Mouse (Mus musculus) cerebellum, postnatal 25 days (tissue): Measurements from ENCODE around the gene Dusp1.

Experiments
- DNase-seq, 2 experiments: peaks; one replicate each; pipeline ENCODE4 v3.0.0; 2021; ENCODE audit warnings: mixed read lengths in 2 of 2

Dusp1 gene

DNA sequence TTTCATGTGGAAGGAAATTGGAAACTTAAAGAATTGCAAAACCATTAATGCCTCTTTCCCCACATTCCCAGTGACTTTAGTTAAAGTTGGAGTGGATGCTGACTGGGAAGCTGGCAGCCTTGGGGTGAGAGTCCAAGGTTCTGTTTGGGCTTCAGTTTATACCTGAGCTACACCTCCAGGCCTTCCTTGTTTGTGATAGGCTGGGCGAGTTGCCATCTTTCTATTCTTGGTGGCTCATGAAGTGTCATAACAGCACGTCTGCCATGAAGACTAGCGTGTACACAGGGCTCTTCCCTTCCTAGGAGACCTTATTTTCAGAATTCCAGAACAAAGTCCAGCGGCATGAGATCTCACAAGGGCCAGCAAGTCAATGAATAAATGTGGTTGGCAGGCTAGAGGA, 39.2 kb downstream of the Dusp1 start:
- no peak for DNase-seq

DNA sequence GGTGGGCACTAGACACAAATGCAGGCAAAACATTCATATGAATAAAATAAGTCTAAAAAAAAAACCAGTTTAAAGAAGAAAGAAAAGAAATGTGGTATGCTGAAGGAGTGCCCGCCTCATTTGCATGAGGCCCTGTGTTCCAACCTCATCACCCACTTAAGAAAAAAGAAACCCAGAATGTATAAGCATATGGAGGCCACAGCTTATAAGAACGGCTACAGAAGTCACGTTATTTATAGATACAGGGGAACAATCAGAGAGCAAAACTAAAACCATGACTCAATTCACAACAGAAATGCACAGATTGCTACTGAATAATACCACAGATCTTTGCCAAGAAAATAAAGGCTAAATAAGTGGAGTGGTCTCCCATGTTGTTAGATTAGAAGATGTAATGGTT, 43.6 kb downstream of the Dusp1 start:
- no peak for DNase-seq

DNA sequence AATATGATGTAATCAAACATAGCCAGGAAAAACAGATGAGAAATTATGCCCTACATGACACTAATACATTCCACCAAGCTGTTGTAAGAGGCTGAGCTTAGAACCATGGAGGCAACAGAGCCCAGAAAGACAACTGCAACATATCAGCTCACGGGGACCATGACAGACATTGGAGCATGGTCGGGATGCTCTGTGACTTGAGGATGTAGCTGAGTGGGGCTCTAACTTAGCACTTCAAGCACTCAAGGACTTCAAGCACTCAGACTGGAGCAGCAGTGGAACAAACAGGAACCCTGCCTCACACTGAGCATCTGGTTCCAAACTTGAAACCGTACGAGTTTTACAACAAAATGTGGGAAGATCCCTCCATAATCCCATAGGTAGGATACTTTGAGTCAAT, 46.3 kb downstream of the Dusp1 start:
- no peak for DNase-seq

DNA sequence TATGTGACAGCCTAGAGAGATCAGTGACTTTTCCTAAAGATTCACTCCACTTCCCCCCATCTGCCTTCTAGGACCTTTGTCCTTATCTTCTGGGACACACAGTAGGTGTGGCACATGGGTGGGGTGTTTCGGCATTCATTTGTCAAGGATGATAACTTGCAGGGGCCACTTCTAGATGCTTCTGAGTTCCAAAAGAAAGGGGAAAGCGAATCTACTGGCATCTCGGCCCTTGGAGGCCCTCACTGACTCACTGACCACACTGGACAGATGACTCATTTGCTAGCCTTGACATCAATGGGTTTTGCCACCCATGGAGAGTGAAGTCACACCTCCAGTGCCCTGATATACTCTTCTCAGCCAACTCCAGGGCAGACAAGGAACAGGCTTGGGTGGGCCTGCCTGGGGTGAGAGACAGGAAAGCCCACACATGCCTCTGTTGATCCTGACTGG, 47.3 kb downstream of the Dusp1 start:
- peak in 1 of 2 experiments; percentile 24 for DNase-seq

DNA sequence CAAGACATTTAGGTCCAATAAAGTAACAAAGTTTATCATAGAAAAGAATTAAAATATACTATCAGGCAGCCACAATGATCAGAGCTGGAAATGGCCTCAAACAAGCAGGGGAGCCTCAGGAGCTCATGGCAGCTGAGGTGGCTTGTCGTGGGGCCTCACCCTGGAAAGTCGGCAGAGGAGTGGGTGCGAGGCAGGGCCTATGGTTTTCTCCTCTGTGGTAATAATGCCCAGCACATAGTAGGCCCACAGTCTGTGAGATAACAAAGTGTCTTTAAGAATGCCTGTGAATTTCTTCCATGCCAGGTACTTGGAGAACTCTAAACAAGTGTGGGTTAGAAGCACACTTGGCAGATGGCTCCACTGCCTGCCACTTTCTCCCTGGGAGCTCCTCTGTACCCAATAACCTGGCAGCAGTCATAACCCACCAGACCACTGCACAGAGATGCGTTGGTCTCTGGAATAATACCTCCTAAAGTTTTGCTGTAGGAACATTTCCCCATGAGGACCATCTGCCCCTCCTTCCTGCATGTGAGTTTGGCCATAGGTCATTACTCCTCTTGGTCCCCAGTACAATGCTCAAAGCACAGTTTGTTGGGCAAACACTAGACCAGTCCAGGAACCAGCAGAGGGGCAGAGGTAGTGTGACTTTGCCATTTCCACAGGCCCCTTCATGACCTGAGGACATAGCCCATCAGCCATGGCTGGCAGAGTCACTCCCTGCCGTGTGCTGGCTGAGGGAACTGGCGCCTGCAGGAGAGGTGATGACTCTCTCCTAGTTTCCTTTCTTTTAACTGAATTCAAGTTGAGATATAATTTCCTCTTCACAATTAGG, 48.3 kb downstream of the Dusp1 start:
- peak in 1 of 2 experiments; percentile 39 for DNase-seq

DNA sequence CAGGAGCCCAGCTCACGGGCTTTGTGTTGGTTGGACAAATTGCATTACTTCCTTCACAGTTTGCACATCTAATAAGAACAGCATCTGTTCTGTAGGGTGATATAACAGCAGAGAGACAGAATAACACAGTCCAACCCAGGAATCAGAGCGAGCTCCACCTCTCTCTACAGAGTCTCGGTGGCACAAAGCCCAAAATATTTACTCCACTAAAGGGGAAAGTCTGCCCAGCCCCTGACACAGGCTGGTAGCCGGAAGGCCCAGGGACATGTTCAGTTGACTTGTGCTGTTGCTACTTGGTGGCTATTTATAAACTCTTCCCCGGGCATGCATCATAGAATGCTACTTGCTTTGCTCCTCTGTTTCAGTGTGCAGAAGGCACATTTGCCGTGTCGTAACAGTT, 49.0 kb downstream of the Dusp1 start:
- no peak for DNase-seq

DNA sequence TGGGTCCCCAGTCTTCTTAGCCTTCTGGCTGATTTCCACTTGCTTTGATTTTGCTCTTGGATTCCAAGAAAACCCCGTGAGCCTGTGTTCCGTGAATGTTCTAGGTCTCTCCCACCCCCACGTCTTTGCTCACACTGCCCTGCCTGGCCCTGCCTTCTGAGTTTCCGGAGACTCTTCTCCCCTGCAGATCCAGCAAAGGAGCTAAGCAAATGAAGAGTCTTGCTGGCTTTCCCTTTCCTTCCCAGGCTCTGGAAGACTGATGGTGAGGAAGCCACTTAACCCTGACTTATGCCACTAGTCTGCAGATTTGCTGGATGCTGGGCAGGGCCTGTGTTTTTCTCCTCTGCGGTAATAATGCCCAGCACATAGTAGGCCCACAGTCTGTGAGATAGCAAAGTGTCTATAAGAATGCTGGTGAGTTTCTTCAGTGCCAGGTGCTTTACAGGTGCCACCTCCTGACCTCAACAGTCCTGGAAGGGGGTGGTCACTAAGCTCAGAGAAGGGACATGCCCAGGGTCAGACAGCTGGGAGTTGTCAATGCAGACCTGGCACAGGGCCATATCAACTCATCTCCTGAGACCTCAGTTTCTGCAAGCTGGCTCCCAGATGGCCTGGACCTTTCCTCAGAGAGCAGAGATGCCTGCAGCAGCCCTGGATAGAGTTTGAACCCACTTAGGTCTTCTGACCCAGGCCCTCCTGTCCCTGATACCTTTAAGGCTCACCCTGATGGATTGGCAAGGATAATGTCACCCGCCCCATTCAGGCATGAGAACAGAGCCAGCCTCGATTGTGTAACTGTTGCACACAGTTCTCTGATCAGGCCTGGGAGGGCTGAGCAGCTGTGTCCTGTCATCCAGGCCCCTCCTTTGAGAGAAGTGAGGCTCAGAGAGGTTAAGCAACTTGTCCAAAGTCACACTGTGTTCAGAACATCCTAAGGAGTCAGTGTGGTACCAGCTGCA, 49.8 kb downstream of the Dusp1 start:
- peak in 1 of 2 experiments; percentile 30 for DNase-seq

DNA sequence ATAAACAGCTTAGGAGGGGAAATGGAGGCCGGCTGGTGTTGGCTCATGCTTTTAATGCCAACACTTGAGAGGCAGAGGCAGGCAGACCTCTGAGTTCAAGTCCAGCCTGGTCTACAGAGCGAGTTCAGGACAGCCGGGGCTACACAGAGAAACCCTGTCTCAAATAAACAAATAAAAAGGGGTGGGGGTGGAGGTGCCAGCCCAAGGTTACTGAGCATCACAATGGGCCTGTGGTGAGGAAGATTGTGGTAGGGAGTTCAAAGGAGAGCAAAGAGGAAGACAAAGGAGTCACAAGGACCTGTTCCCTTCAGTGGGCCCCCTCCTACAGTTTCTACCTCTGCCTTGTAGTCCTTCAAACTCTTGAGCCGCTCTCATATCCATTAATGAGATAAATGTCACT, 50.7 kb downstream of the Dusp1 start:
- no peak for DNase-seq

DNA sequence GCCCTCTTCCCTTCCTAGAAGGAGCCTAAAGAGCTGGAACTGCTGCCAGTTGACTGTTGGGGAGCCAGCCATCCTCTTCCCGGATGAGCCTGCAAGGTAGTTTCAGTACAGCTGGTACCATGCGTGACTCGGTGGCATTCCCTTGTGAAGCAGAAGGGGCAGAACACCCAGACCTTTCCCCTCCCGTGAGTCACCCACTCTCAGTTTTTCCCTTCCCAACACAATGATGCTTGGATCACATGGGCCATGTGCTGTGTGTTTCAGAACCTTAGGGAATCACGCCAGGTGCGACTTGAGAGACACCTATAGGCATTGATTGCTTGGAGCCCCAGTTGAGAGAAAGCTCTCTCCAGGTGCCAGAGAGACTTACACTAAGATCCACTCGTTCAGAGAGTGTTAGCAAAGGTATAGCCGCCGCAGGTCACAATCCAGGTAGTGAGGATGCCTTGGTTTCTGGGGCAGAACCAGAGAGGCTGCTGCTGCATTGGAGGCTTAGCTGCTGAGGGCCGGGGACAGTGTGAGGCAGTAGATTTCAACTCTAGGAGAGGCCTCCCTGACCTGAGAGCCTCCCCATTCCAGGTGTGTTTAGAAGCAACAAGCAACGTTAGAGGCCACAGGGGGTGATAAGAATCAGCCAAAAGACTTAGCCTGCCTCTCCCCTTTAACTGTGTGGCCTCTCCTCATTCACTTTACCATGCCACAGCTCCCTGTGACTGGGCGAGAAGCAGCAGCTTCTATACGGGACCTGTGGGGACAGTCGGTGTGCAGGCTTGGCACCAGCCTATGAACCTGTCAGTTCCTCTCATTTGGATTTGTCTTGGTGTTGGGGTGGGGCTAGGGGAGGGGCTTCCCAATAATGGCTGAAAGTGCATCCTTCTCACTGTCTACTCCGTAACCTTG, 51.5 kb downstream of the Dusp1 start:
- DNase-seq = no peak

DNA sequence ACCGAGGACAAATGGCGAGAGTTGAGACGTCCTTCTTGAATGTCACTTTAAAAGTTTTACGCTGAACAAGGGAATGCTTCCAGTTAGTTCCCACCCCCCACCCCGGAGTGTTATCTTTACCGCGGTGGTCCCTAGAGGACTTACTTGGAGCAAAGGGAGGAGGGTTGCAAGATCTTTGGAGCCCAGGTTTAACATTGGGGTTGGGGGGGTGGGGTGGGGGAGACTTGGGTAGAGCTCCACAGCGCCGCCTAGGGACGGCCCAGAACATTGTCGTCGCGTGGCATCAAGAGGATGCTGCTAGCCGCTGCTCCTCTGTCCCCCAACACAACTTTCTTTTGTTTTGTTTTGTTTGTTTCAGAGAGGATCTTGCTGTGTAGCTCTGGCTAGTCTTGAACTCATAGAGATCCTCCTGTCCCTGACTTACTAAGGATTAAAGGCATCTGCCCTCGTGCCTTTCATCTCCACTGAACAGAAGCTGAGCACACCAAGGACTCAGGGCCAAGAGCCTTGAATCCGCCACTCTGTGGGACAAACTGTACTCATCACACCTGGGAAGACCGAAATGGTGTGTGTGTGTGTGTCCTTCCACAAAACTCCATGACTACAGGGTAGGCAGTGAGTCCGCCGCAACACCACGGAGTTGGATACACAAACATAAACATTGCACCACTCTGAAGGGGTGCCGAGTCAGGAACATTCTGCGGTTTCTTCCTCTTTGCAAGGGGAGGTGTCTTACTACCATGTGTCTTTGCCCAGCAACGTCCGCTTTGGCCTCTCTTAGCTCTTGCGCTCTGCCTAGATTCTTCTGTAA, 52.8 kb downstream of the Dusp1 start:
- peak; percentile 78 to 86 for DNase-seq

DNA sequence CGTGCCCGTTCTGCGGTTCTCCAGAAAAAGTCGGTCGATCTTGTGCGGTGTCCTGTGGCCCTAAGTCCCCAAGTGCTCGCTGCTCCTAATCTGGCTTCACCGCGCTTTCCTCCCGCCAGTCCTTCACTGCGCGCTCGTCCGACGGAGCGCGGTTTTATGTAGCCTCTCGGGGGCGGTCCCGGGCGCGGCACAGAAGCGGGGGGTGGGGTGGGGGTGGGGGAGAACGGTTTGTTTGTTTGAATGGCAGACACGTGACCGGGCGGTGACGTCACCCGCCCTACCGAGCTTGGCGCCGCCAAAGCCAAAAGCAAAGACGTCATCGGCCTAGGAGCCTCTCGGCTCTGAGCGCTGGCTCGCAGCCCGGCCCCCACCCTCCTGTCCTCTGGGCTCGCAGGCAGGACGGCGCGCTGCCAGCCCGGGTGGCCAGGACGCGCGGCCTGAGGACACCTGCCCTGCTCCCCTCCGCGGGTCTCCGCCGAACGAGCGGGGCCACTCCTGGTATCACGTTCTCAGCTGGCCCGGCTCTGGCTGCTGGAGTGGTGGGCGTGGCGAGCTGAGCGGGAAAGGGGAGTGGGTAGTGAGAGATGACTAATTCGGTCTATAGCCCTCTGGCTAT, 53.5 kb downstream of the Dusp1 start:
- DNase-seq = peak; percentile 99 to 100

DNA sequence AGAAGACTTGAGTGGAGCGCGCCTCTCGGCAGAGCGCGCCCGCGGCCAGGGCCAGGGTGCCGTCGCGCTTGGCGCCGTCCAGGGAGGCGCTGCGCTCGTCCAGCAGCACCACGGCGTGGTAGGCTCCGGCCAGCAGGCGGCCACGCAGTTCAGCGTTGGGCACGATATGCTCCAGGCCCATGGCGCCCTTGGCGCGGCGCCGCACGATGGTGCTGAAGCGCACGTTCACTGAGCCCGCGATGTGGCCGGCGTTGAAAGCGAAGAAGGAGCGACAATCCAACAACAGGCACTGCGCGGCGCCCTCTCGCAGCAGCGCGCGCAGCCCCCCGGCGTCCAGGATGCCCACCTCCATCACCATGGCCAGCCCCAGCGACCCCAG, 54.0 kb downstream of the Dusp1 start:
- peak; percentile 88 to 92 for DNase-seq

DNA sequence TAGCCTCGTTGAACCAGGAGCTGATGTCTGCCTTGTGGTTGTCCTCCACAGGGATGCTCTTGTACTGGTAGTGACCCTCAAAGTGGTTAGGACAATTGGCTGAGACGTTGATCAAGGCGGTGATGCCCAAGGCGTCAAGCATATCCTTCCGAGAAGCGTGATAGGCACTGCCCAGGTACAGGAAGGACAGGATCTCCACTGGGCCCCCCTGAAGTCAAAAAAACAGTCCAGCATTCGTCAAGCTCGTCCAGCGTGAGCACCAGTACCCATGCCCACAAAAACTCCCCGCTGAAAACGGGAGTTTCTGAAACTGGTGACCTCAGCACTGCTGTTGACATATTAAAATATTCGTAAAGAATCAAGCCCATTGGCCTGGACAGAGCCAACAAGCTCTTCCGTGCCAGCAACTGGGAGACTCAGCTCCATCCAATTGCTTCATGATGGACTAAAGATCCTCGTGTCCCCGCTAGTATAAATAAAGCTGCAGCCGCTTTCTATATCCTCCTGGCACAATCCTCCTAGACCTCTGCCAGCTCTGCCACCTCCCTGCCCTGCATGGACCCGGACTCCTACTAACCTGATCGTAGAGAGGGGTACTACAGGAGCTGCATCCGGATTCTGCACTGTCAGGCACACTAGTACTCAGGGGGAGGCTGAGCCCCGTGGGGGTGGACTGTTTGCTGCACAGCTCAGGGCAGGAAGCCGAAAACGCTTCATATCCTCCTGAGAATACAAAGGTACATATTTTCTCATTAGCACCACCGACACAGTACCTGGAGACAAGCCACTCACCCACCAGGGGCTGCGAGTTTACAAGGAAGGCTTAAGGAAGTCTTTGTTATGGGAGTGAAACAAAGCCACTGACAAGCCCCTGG, 54.7 kb downstream of the Dusp1 start:
- DNase-seq = peak; percentile 74 to 80

DNA sequence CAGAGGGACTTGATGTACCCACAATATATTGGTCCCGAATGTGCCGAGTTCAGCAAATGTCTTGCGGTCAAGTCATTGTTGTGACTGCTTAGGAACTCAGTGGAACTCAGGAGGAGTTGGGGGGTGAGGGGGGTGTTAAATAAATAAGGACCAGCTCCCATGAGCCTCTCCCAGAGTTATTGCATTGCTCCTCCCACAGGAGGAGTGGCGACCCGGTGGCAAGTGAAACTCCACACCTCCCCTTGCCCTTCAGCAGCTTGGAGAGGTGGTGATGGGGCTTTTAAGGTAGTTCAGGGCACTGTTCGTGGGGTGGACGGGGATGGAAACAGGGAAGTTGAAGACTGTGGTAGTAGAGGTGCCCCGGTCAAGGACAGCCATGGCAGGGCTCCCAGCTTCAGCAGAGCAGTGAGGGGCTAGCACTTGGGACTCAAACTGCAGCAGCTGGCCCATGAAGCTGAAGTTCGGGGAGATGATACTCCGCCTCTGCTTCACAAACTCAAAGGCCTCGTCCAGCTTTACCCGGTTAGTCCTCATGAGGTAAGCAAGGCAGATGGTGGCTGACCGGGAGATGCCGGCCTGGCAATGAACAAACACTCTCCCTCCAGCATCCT, 55.8 kb downstream of the Dusp1 start:
- peak; percentile 68 to 69 for DNase-seq

DNA sequence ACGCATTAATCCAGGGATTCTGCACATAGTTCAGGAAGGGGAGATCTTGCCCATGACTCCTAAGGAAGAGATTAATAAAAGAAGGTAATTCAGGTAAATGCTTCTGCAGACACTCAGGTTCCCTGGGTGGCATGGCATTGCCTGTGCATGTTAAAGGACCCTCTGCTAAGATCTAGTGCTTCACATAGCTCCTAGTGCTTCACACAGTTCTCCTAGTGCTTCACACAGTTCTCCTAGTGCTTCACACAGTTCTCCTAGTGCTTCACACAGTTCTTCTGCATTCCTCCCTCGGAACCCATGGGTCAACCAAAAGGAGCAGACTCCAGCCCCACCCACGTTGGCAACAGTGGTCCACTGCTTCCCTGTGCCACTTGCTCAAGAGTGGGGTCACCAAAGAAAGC, 56.7 kb downstream of the Dusp1 start:
- DNase-seq = peak in 1 of 2 experiments; percentile 29

DNA sequence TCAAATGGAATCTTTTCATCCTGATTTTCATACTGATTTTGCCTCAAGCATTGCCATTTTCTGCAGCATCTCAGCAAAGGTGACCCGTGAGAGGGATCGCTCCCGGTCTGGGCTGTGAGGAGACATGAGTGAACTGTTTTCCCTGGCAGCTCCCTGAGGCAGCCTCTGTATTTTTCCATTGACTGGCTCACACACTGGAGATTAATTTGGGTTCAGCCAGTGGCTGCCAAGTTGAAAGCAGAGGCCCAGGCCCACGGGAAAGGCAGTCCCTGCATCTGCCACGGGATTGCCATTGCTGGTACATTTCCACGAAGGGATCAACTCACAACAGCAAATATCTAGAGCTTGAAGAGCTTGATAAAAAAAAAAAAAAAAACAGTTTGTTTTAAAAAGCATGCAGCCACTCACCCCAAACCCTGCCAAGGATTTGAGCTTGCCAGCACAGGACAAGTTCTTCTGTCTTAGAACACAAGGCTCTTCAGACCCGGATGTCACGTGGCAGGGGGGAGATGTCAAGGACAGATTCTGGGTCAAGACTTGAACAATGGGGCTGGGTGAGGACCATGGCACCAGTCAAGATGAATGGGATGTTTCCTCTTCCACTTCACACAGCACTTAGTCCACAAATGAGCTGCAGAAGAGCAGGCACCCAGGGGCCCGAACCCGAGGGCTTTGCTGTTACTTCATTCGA, 57.8 kb downstream of the Dusp1 start:
- peak; percentile 72 to 75 for DNase-seq

DNA sequence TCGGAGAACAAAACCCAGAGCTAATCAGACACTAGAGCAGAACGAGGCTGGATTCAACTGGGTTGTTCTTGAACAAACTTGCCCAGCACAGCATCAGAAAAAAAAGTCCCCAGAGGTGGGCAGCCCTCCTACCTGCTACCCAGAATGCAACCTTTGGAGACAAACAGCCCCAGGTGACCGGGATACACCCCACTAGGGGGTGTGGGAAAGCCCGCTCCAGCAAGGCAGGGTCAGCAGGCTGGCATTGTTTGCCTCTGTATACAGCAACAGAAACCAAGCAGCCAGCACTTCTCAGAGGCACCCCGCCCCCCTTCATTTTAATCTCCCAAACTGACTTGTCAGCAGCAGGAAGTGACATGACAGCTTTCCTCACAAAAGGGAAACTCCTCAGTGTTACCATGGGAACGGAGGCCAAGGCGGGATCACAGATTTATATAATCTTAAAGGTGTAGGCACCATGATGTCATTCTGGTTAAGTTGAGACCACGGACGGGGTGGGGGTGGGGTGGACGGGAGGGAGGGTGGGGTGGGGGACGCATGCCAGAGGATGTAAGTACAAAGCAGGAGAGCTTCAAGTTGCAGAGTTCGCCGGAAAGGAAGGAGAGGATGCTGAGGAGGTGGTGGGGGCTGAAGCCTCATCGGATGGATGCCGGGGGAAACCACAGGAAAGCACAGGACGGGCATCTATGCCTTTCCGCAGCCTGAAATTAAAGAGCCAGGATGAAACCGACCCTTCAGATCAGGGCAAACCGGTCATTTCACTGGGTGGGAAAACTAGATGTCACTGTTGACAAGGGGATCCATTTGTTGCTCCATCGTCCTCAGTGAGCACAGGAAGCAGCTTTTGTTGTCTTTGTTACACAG, 58.9 kb downstream of the Dusp1 start:
- DNase-seq = peak; percentile 75 to 78

DNA sequence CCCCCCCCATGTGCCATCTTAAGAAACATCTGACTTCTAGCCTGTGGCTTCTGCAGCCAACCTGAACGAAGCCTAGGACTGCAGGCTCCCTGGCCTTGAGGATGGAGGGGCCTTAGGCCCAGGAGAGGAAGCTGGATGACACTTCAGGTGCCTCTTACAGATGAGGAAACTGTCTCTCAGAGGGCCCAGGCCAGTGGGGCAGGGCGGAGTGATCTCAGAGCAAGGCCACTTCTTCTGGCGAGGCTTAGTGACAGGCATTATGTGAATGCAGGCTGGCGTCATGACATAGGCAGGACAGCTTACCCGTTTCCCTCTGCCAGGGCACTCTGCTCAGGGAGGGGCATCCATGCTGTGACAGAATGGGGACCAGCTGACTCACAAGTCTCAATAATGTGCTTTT, 60.1 kb downstream of the Dusp1 start:
- no peak for DNase-seq
